Mouse (Mus musculus) ES-Bruce4 (cell line): Measurements from ENCODE around the gene Cep89.

Experiments used
- CTCF ChIP-seq: IDR thresholded peaks from one replicate; pipeline ENCODE4 v1.8.1; 2011; ENCODE audit warnings: low read depth, low read length
- POLR2A ChIP-seq: IDR thresholded peaks from one replicate; pipeline ENCODE4 v1.8.1; 2011; ENCODE audit warnings: low read length; ENCODE audit not compliant: insufficient read depth

DNA sequence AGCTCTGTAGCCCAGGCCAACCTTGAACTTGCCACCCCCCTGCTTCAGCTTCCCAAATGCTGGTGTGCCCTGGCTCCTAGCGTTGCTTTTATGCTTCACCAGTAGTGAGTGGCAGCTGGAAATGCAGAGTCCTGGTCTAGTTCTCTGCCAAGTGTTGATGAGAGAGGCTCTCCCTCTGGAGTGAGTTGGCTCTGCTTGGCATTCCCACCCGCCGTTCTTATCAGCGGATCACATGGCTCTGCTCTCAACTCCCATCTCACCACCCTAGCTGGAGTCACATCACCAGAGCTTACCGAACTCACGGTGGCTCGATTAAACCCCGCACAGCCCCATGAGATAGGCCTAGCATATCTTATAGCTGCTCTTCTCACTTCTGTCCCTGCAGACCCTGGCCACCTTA, 16.5 kb upstream of the Cep89 start:
- TF ChIP-seq POLR2A = no peak
- no peak for TF ChIP-seq CTCF
